Mouse (Mus musculus): ENCODE measurements around the gene Clpx. TPM values are rescaled to one million over a fixed set of nuclear protein-coding genes. Genes with fewer than 3 reads are reported as not detected.
"Not testable (repeated sequence)": the region's sequence is repeated elsewhere in the genome, so short reads cannot be mapped to it uniquely, and the experiment has no call there.

Clpx gene
- total RNA-seq, 1 experiment from 2014 or later = 57.3 TPM

- no peak for DNase-seq
Measured at GRCm38 (mm10) chr9:65292421-65292820, 1.6 kb upstream of the Clpx start.

- no peak for DNase-seq
Measured at GRCm38 (mm10) chr9:65293119-65293518, 941 bp upstream of the Clpx start.

- DNase-seq = no peak
Measured at GRCm38 (mm10) chr9:65293580-65293972, 484 bp upstream of the Clpx start.

GRCm38 (mm10) chr9:65294716-65295378 is 787 bp downstream of the Clpx start:
- no peak for DNase-seq

GRCm38 (mm10) chr9:65297056-65297455 is 3.0 kb downstream of the Clpx start:
- DNase-seq = no peak

GRCm38 (mm10) chr9:65298761-65299160 is 4.7 kb downstream of the Clpx start:
- no peak for DNase-seq

GRCm38 (mm10) chr9:65299650-65300049 is 5.6 kb downstream of the Clpx start:
- DNase-seq = no peak

GRCm38 (mm10) chr9:65302327-65302983 is 8.4 kb downstream of the Clpx start:
- no peak for DNase-seq

GRCm38 (mm10) chr9:65303586-65303985 is 9.5 kb downstream of the Clpx start:
- no peak for DNase-seq

GRCm38 (mm10) chr9:65304300-65304699 is 10.2 kb downstream of the Clpx start:
- no peak for DNase-seq

GRCm38 (mm10) chr9:65306672-65307071 is 12.6 kb downstream of the Clpx start:
- DNase-seq = no peak

- no peak for DNase-seq
Measured at GRCm38 (mm10) chr9:65308011-65308410, 14.0 kb downstream of the Clpx start.

GRCm38 (mm10) chr9:65312669-65313357 is 18.8 kb downstream of the Clpx start:
- no peak for DNase-seq

- no peak for DNase-seq
Measured at GRCm38 (mm10) chr9:65313846-65314245, 19.8 kb downstream of the Clpx start.

GRCm38 (mm10) chr9:65322255-65322900 is 28.3 kb downstream of the Clpx start:
- DNase-seq = no peak

GRCm38 (mm10) chr9:65325971-65326370 is 31.9 kb downstream of the Clpx start:
- DNase-seq = no peak

GRCm38 (mm10) chr9:65327371-65327770 is 33.3 kb downstream of the Clpx start:
- no peak for DNase-seq

- DNase-seq = no peak
Measured at GRCm38 (mm10) chr9:65333958-65334357, 39.9 kb downstream of the Clpx start.

GRCm38 (mm10) chr9:65339146-65339545 is 45.1 kb downstream of the Clpx start:
- no peak for DNase-seq

- no peak for DNase-seq
Measured at GRCm38 (mm10) chr9:65340414-65340813, 46.4 kb downstream of the Clpx start.

GRCm38 (mm10) chr9:65345439-65345838 is 51.4 kb downstream of the Clpx start:
- DNase-seq = not testable (repeated sequence)

- peak; percentile 90 for DNase-seq
Measured at GRCm38 (mm10) chr9:65345854-65346475, 51.9 kb downstream of the Clpx start, which contains the start of gene Pdcd7. TSS of gene Pdcd7 (plus strand) at chr9:65346104.

All from adrenal gland, postnatal 25 days (tissue).